Mouse (Mus musculus) lung, adult 2 months (tissue): Measurements from ENCODE around the gene Clec10a.

Source experiments
- CTCF ChIP-seq: fragments of 200-500 bp; IDR thresholded peaks from 2 replicates; pipeline ENCODE4 v1.5.1; 2011; ENCODE audit warnings: mild to moderate bottlenecking, low read length, control low read depth; ENCODE audit not compliant: insufficient read depth
- POLR2A ChIP-seq: fragments of 200-500 bp; IDR thresholded peaks from 2 replicates; pipeline ENCODE4 v1.6.1; 2011; ENCODE audit warnings: low read depth, mild to moderate bottlenecking, control low read depth, low read length, borderline replicate concordance; ENCODE audit errors: extremely low read depth

GRCm38 (mm10) chr11:70191188-70191587, 35.2 kb downstream of the Clec10a start:
- TF ChIP-seq CTCF (no peak), POLR2A (no peak)
